Mouse (Mus musculus): ENCODE measurements around the gene Brd2.

Gene Brd2

GRCm38 (mm10) chr17:34122188-34122984 is at the start of gene Brd2:
Brd2 (minus strand) TSS chr17:34122634.
- TF ChIP-seq NANOG (IDR thresholded peaks at IDR 0.05; ENCODE audit: borderline replicate concordance, low read length) (no peak), POU5F1 (IDR thresholded peaks at IDR 0.05; ENCODE audit: borderline replicate concordance, low read length) (no peak), CTCF (conservative IDR thresholded peaks at IDR 0.05; ENCODE audit: low read length) (no peak)
- no peaks in the 10 kb centered on the region for H3K27me3 ChIP-seq (ENCODE audit: insufficient read depth, low read length)
- peaks cover 20% of the 10 kb centered on the region for H3K36me3 ChIP-seq (ENCODE audit: insufficient read depth, low read length)
- H3K4me1 ChIP-seq (replicated peaks; ENCODE audit: low read depth, low read length): peaks cover 39% of the 10 kb centered on the region
- H3K9me3 ChIP-seq (ENCODE audit: low read length): no peaks in the 10 kb centered on the region
- peak within 1 kb of the TSS; percentile 99 for H3K4me3 ChIP-seq (replicated peaks; ENCODE audit: low read length)

GRCm38 (mm10) chr17:34170877-34171498 is 48.6 kb upstream of the Brd2 start:
- Histone ChIP-seq H3K4me3 (replicated peaks; ENCODE audit: low read length) (no peak overlapping the region), H3K9me3 (ENCODE audit: low read length) (peaks cover 10% of the 10 kb centered on the region), H3K36me3 (ENCODE audit: insufficient read depth, low read length) (no peaks in the 10 kb centered on the region), H3K4me1 (replicated peaks; ENCODE audit: low read depth, low read length) (no peaks in the 10 kb centered on the region), H3K27me3 (ENCODE audit: insufficient read depth, low read length) (peaks cover 18% of the 10 kb centered on the region)
- TF ChIP-seq NANOG (IDR thresholded peaks at IDR 0.05; ENCODE audit: borderline replicate concordance, low read length) (no peak), CTCF (conservative IDR thresholded peaks at IDR 0.05; ENCODE audit: low read length) (peak; percentile 92)

GRCm38 (mm10) chr17:34170487-34170876 is 48.0 kb upstream of the Brd2 start:
- Histone ChIP-seq H3K4me1 (replicated peaks; ENCODE audit: low read depth, low read length) (no peaks in the 10 kb centered on the region), H3K27me3 (ENCODE audit: insufficient read depth, low read length) (peaks cover 19% of the 10 kb centered on the region), H3K4me3 (replicated peaks; ENCODE audit: low read length) (no peak overlapping the region), H3K9me3 (ENCODE audit: low read length) (peaks cover 10% of the 10 kb centered on the region), H3K36me3 (ENCODE audit: insufficient read depth, low read length) (no peaks in the 10 kb centered on the region)
- no peak for TF ChIP-seq CTCF (conservative IDR thresholded peaks at IDR 0.05; ENCODE audit: low read length)
- TF ChIP-seq NANOG (IDR thresholded peaks at IDR 0.05; ENCODE audit: borderline replicate concordance, low read length): no peak
- TF ChIP-seq POU5F1 (IDR thresholded peaks at IDR 0.05; ENCODE audit: borderline replicate concordance, low read length): no peak

- peak; percentile 26; the same call in 1 of the 2 replicates for TF ChIP-seq CTCF (conservative IDR thresholded peaks at IDR 0.05; ENCODE audit: low read length)
- no peak for TF ChIP-seq POU5F1 (IDR thresholded peaks at IDR 0.05; ENCODE audit: borderline replicate concordance, low read length)
- Histone ChIP-seq H3K36me3 (ENCODE audit: insufficient read depth, low read length) (no peaks in the 10 kb centered on the region), H3K4me3 (replicated peaks; ENCODE audit: low read length) (no peak overlapping the region), H3K27me3 (ENCODE audit: insufficient read depth, low read length) (peaks cover 19% of the 10 kb centered on the region), H3K4me1 (replicated peaks; ENCODE audit: low read depth, low read length) (peaks cover 3% of the 10 kb centered on the region; the same call in 1 of the 2 replicates), H3K9me3 (ENCODE audit: low read length) (peaks cover 10% of the 10 kb centered on the region)
Observed at GRCm38 (mm10) chr17:34169279-34169678, 46.8 kb upstream of the Brd2 start.

GRCm38 (mm10) chr17:34165033-34165730 is 42.7 kb upstream of the Brd2 start:
- TF ChIP-seq POU5F1 (IDR thresholded peaks at IDR 0.05; ENCODE audit: borderline replicate concordance, low read length) (no peak), NANOG (IDR thresholded peaks at IDR 0.05; ENCODE audit: borderline replicate concordance, low read length) (no peak), CTCF (conservative IDR thresholded peaks at IDR 0.05; ENCODE audit: low read length) (peak; percentile 46)
- H3K36me3 ChIP-seq (ENCODE audit: insufficient read depth, low read length): no peaks in the 10 kb centered on the region
- H3K9me3 ChIP-seq (ENCODE audit: low read length): peaks cover 11% of the 10 kb centered on the region
- peaks cover 11% of the 10 kb centered on the region for H3K4me1 ChIP-seq (replicated peaks; ENCODE audit: low read depth, low read length)
- H3K4me3 ChIP-seq (replicated peaks; ENCODE audit: low read length): no peak overlapping the region
- H3K27me3 ChIP-seq (ENCODE audit: insufficient read depth, low read length): peaks cover 8% of the 10 kb centered on the region

- no peak overlapping the region for H3K4me3 ChIP-seq (replicated peaks; ENCODE audit: low read length)
- H3K27me3 ChIP-seq (ENCODE audit: insufficient read depth, low read length): peaks cover 6% of the 10 kb centered on the region
- peaks cover 11% of the 10 kb centered on the region for H3K9me3 ChIP-seq (ENCODE audit: low read length)
- H3K4me1 ChIP-seq (replicated peaks; ENCODE audit: low read depth, low read length): peaks cover 11% of the 10 kb centered on the region
- no peaks in the 10 kb centered on the region for H3K36me3 ChIP-seq (ENCODE audit: insufficient read depth, low read length)
- TF ChIP-seq CTCF (conservative IDR thresholded peaks at IDR 0.05; ENCODE audit: low read length) (no peak), NANOG (IDR thresholded peaks at IDR 0.05; ENCODE audit: borderline replicate concordance, low read length) (no peak), POU5F1 (IDR thresholded peaks at IDR 0.05; ENCODE audit: borderline replicate concordance, low read length) (no peak)
Observed at GRCm38 (mm10) chr17:34164202-34164895, 41.9 kb upstream of the Brd2 start.

- no peak for TF ChIP-seq NANOG (IDR thresholded peaks at IDR 0.05; ENCODE audit: borderline replicate concordance, low read length)
- TF ChIP-seq CTCF (conservative IDR thresholded peaks at IDR 0.05; ENCODE audit: low read length): no peak
- no peak for TF ChIP-seq POU5F1 (IDR thresholded peaks at IDR 0.05; ENCODE audit: borderline replicate concordance, low read length)
- Histone ChIP-seq H3K27me3 (ENCODE audit: insufficient read depth, low read length) (peaks cover 3% of the 10 kb centered on the region), H3K9me3 (ENCODE audit: low read length) (no peaks in the 10 kb centered on the region)
Observed at GRCm38 (mm10) chr17:34155534-34155933, 33.1 kb upstream of the Brd2 start.

GRCm38 (mm10) chr17:34152923-34153322 is 30.5 kb upstream of the Brd2 start, which contains the start of gene H2-DMb1:
H2-DMb1 (plus strand) TSS chr17:34153072.
- no peak for TF ChIP-seq NANOG (IDR thresholded peaks at IDR 0.05; ENCODE audit: borderline replicate concordance, low read length)
- no peak for TF ChIP-seq POU5F1 (IDR thresholded peaks at IDR 0.05; ENCODE audit: borderline replicate concordance, low read length)
- TF ChIP-seq CTCF (conservative IDR thresholded peaks at IDR 0.05; ENCODE audit: low read length): no peak
- Histone ChIP-seq H3K4me1 (replicated peaks; ENCODE audit: low read depth, low read length) (no peaks in the 10 kb centered on the region), H3K4me3 (replicated peaks; ENCODE audit: low read length) (no peak within 1 kb of the TSS), H3K9me3 (ENCODE audit: low read length) (no peaks in the 10 kb centered on the region), H3K36me3 (ENCODE audit: insufficient read depth, low read length) (no peaks in the 10 kb centered on the region), H3K27me3 (ENCODE audit: insufficient read depth, low read length) (peaks cover 3% of the 10 kb centered on the region)

More at GRCm38 (mm10) chr17:34155534-34155933, 33.1 kb upstream of the Brd2 start:
- no peak overlapping the region for H3K4me3 ChIP-seq (replicated peaks; ENCODE audit: low read length)
- no peaks in the 10 kb centered on the region for H3K36me3 ChIP-seq (ENCODE audit: insufficient read depth, low read length)
- H3K4me1 ChIP-seq (replicated peaks; ENCODE audit: low read depth, low read length): no peaks in the 10 kb centered on the region
